Mouse (Mus musculus): ENCODE data around the gene Mdh2. TPM values are rescaled to one million over a fixed set of nuclear protein-coding genes. Genes with fewer than 3 reads are reported as not detected.

Gene Mdh2
- polyA plus RNA-seq, 1 experiment from 2014 or later = 616 TPM

- H3K36me3 ChIP-seq = peaks cover 11% of the 10 kb centered on the region
- peak overlapping the region; percentile 78 for H3K9ac ChIP-seq
- H3K27ac ChIP-seq (replicated peaks) = peak overlapping the region; percentile 59; the same call in 1 of the 2 replicates
- ATAC-seq (ENCODE audit: low FRiP score, low read depth) = peak; percentile 69; the same call in 1 of the 2 replicates
- no peaks in the 10 kb centered on the region for H3K27me3 ChIP-seq
- peaks cover 18% of the 10 kb centered on the region for H3K4me1 ChIP-seq (replicated peaks)
- H3K9me3 ChIP-seq = no peaks in the 10 kb centered on the region
- WGBS = 23% methylated on average over 18 of the region's 18 CpGs
- H3K4me3 ChIP-seq = peak overlapping the region; percentile 73
- peak overlapping the region; percentile 97 for H3K4me2 ChIP-seq
These were observed 35.1 kb upstream of the Mdh2 start for GRCm38 (mm10) chr5:135742941-135743740.

- under 1% methylated on average over 60 of the region's 60 CpGs for WGBS
- Histone ChIP-seq H3K4me2 (peak within 1 kb of the TSS; percentile 97), H3K4me1 (replicated peaks) (peaks cover 18% of the 10 kb centered on the region), H3K9me3 (no peaks in the 10 kb centered on the region), H3K4me3 (peak within 1 kb of the TSS; percentile 73), H3K27ac (replicated peaks) (peak within 1 kb of the TSS; percentile 59), H3K9ac (peak within 1 kb of the TSS; percentile 78), H3K36me3 (peaks cover 11% of the 10 kb centered on the region), H3K27me3 (no peaks in the 10 kb centered on the region)
- peak; percentile 96 for ATAC-seq (ENCODE audit: low FRiP score, low read depth)
These were observed 34.3 kb upstream of the Mdh2 start, which contains the start of gene Tmem120a for GRCm38 (mm10) chr5:135743741-135744609. TSS of gene Tmem120a (minus strand) at chr5:135744448.

- WGBS = 22% methylated on average over 12 of the region's 12 CpGs
- no peak overlapping the region for H3K9ac ChIP-seq
- no peak overlapping the region for H3K27ac ChIP-seq (replicated peaks)
- no peaks in the 10 kb centered on the region for H3K9me3 ChIP-seq
- H3K4me3 ChIP-seq = peak overlapping the region; percentile 73
- H3K27me3 ChIP-seq = no peaks in the 10 kb centered on the region
- H3K4me1 ChIP-seq (replicated peaks) = peaks cover 18% of the 10 kb centered on the region
- ATAC-seq (ENCODE audit: low FRiP score, low read depth) = no peak
- peaks cover 11% of the 10 kb centered on the region for H3K36me3 ChIP-seq
- H3K4me2 ChIP-seq = peak overlapping the region; percentile 97
These were observed 33.5 kb upstream of the Mdh2 start for GRCm38 (mm10) chr5:135744742-135745141.

GRCm38 (mm10) chr5:135751041-135751440, 27.2 kb upstream of the Mdh2 start:
- no peaks in the 10 kb centered on the region for H3K36me3 ChIP-seq
- no peak for ATAC-seq (ENCODE audit: low FRiP score, low read depth)
- H3K27me3 ChIP-seq = no peaks in the 10 kb centered on the region
- H3K9me3 ChIP-seq = no peaks in the 10 kb centered on the region
- no peak overlapping the region for H3K4me3 ChIP-seq
- H3K9ac ChIP-seq = no peak overlapping the region
- WGBS = 73% methylated on average over 1 of the region's 1 CpGs
- H3K27ac ChIP-seq (replicated peaks) = no peak overlapping the region
- H3K4me2 ChIP-seq = no peak overlapping the region
- H3K4me1 ChIP-seq (replicated peaks) = no peaks in the 10 kb centered on the region

- WGBS = 81% methylated on average over 2 of the region's 2 CpGs
- ATAC-seq (ENCODE audit: low FRiP score, low read depth) = no peak
- no peaks in the 10 kb centered on the region for H3K27me3 ChIP-seq
These were observed 26.7 kb upstream of the Mdh2 start for GRCm38 (mm10) chr5:135751595-135751994.

GRCm38 (mm10) chr5:135761881-135762280, 16.4 kb upstream of the Mdh2 start:
- no peak overlapping the region for H3K4me2 ChIP-seq
- no peaks in the 10 kb centered on the region for H3K27me3 ChIP-seq
- no peak for ATAC-seq (ENCODE audit: low FRiP score, low read depth)
- no peak overlapping the region for H3K4me3 ChIP-seq
- no peak overlapping the region for H3K9ac ChIP-seq
- no peaks in the 10 kb centered on the region for H3K9me3 ChIP-seq
- 89% methylated on average over 3 of the region's 3 CpGs for WGBS
- H3K27ac ChIP-seq (replicated peaks) = no peak overlapping the region
- no peaks in the 10 kb centered on the region for H3K36me3 ChIP-seq
- no peaks in the 10 kb centered on the region for H3K4me1 ChIP-seq (replicated peaks)

More at GRCm38 (mm10) chr5:135751595-135751994, 26.7 kb upstream of the Mdh2 start:
- H3K4me2 ChIP-seq = no peak overlapping the region
- H3K9ac ChIP-seq = no peak overlapping the region
- H3K4me1 ChIP-seq (replicated peaks) = no peaks in the 10 kb centered on the region
- H3K9me3 ChIP-seq = no peaks in the 10 kb centered on the region
- no peak overlapping the region for H3K4me3 ChIP-seq
- H3K36me3 ChIP-seq = no peaks in the 10 kb centered on the region
- H3K27ac ChIP-seq (replicated peaks) = no peak overlapping the region

GRCm38 (mm10) chr5:135763526-135763925, 14.8 kb upstream of the Mdh2 start:
- no peaks in the 10 kb centered on the region for H3K4me1 ChIP-seq (replicated peaks)
- H3K9me3 ChIP-seq = no peaks in the 10 kb centered on the region
- H3K9ac ChIP-seq = no peak overlapping the region
- H3K36me3 ChIP-seq = no peaks in the 10 kb centered on the region
- no peak overlapping the region for H3K4me2 ChIP-seq
- H3K27me3 ChIP-seq = no peaks in the 10 kb centered on the region
- 5% methylated on average over 7 of the region's 7 CpGs for WGBS
- H3K27ac ChIP-seq (replicated peaks) = no peak overlapping the region
- H3K4me3 ChIP-seq = no peak overlapping the region
- no peak; the same call in 1 of the 2 replicates for ATAC-seq (ENCODE audit: low FRiP score, low read depth)

GRCm38 (mm10) chr5:135764971-135765370, 13.3 kb upstream of the Mdh2 start:
- no peak overlapping the region for H3K9ac ChIP-seq
- no peaks in the 10 kb centered on the region for H3K36me3 ChIP-seq
- WGBS = 77% methylated on average over 3 of the region's 3 CpGs
- H3K27me3 ChIP-seq = no peaks in the 10 kb centered on the region
- H3K9me3 ChIP-seq = no peaks in the 10 kb centered on the region
- H3K4me3 ChIP-seq = no peak overlapping the region
- H3K4me1 ChIP-seq (replicated peaks) = no peaks in the 10 kb centered on the region
- ATAC-seq (ENCODE audit: low FRiP score, low read depth) = no peak
- H3K27ac ChIP-seq (replicated peaks) = no peak overlapping the region
- no peak overlapping the region for H3K4me2 ChIP-seq

- WGBS = 84% methylated on average over 3 of the region's 3 CpGs
- Histone ChIP-seq H3K27me3 (no peaks in the 10 kb centered on the region), H3K36me3 (no peaks in the 10 kb centered on the region), H3K4me2 (no peak overlapping the region), H3K27ac (replicated peaks) (no peak overlapping the region), H3K4me3 (no peak overlapping the region), H3K9ac (no peak overlapping the region), H3K4me1 (replicated peaks) (peaks cover 3% of the 10 kb centered on the region), H3K9me3 (no peaks in the 10 kb centered on the region)
- ATAC-seq (ENCODE audit: low FRiP score, low read depth) = no peak
These were observed 5.8 kb upstream of the Mdh2 start for GRCm38 (mm10) chr5:135772519-135772918.

GRCm38 (mm10) chr5:135776546-135776945, 1.7 kb upstream of the Mdh2 start:
- no peak overlapping the region for H3K4me3 ChIP-seq
- no peaks in the 10 kb centered on the region for H3K9me3 ChIP-seq
- no peaks in the 10 kb centered on the region for H3K27me3 ChIP-seq
- no peak for ATAC-seq (ENCODE audit: low FRiP score, low read depth)
- no peak overlapping the region for H3K27ac ChIP-seq (replicated peaks)
- H3K9ac ChIP-seq = no peak overlapping the region
- peaks cover 25% of the 10 kb centered on the region for H3K4me1 ChIP-seq (replicated peaks)
- H3K4me2 ChIP-seq = no peak overlapping the region
- 76% methylated on average over 4 of the region's 4 CpGs for WGBS
- peaks cover under 1% of the 10 kb centered on the region; the same call in 1 of the 2 replicates for H3K36me3 ChIP-seq

- Histone ChIP-seq H3K27ac (replicated peaks) (peak within 1 kb of the TSS; percentile 94), H3K4me2 (peak within 1 kb of the TSS; percentile 83), H3K4me1 (replicated peaks) (peaks cover 25% of the 10 kb centered on the region), H3K9ac (peak within 1 kb of the TSS; percentile 98), H3K4me3 (peak within 1 kb of the TSS; percentile 88), H3K27me3 (no peaks in the 10 kb centered on the region), H3K36me3 (peaks cover 8% of the 10 kb centered on the region), H3K9me3 (no peaks in the 10 kb centered on the region)
- ATAC-seq (ENCODE audit: low FRiP score, low read depth) = peak; percentile 93; the same call in 1 of the 2 replicates
- under 1% methylated on average over 45 of the region's 45 CpGs for WGBS
These were observed 347 bp upstream of the Mdh2 start, which contains the start of gene Styxl1 for GRCm38 (mm10) chr5:135777796-135778470. TSS of gene Styxl1 (minus strand) at chr5:135778385.

Measured in hindbrain, embryonic 15.5 days (tissue).